Mouse (Mus musculus) MEL (cell line): Measurements from ENCODE around the gene Fam178b.

Experiments used
- EP300 ChIP-seq, 2 experiments: IDR thresholded peaks; 2 replicates each; pipeline ENCODE4 v1.6.1; 2011; ENCODE audit warnings: improper control_type of control experiment in 2 of 2, low read length in 2 of 2, low read depth in 1 of 2, mild to moderate bottlenecking in 1 of 2
- ETS1 ChIP-seq: IDR thresholded peaks from 2 replicates; pipeline ENCODE4 v1.6.1; 2012; ENCODE audit warnings: low read depth, mild to moderate bottlenecking, inconsistent platforms, low read length, improper control_type of control experiment, moderate library complexity
- GATA1 ChIP-seq: IDR thresholded peaks from 2 replicates; pipeline ENCODE4 v1.6.1; 2011; ENCODE audit warnings: low read depth, low read length, improper control_type of control experiment
- MAX ChIP-seq: IDR thresholded peaks from 2 replicates; pipeline ENCODE4 v1.6.1; 2011; ENCODE audit warnings: low read length, improper control_type of control experiment
- MYB ChIP-seq: IDR thresholded peaks from 2 replicates; pipeline ENCODE4 v1.6.1; 2011; ENCODE audit warnings: mild to moderate bottlenecking, low read depth, low read length, improper control_type of control experiment
- NRF1 ChIP-seq: IDR thresholded peaks from 2 replicates; pipeline ENCODE4 v1.6.1; 2014; ENCODE audit warnings: low read depth, mild to moderate bottlenecking, inconsistent platforms, low read length, improper control_type of control experiment, moderate library complexity; ENCODE audit not compliant: poor library complexity, insufficient read depth, severe bottlenecking
- POLR2A ChIP-seq, 2 experiments: IDR thresholded peaks; 2 replicates each; pipeline ENCODE4 v1.6.1; 2011 to 2012; ENCODE audit warnings: low read length in 2 of 2, mild to moderate bottlenecking in 2 of 2, control low read depth in 1 of 2, improper control_type of control experiment in 1 of 2, low read depth in 1 of 2, moderate library complexity in 1 of 2; ENCODE audit not compliant: control insufficient read depth in 1 of 2, insufficient read depth in 1 of 2, poor library complexity in 1 of 2
- TBP ChIP-seq: IDR thresholded peaks from 2 replicates; pipeline ENCODE4 v1.8.0; 2011; ENCODE audit warnings: low read depth, low read length, improper control_type of control experiment

- TF ChIP-seq TBP = no peak
- TF ChIP-seq ETS1 = no peak
- TF ChIP-seq MYB = no peak
- no peak for TF ChIP-seq POLR2A (IDR thresholded peaks at IDR 0.05; ENCODE audit: control insufficient read depth in 1 of 2, insufficient read depth in 1 of 2, low read depth in 1 of 2, low read length in 2 of 2, poor library complexity in 1 of 2)
- TF ChIP-seq GATA1 = no peak
- no peak for TF ChIP-seq MAX
- no peak for TF ChIP-seq EP300 (IDR thresholded peaks at IDR 0.05; ENCODE audit: low read depth in 1 of 2, low read length in 2 of 2)
- no peak for TF ChIP-seq NRF1
These were observed 142.9 kb downstream of the Fam178b start for GRCm38 (mm10) chr1:36540132-36540531.
